Mouse (Mus musculus) MEL (cell line): Measurements from ENCODE around the gene Defb43. TPM values are rescaled to one million over a fixed set of nuclear protein-coding genes. Genes with fewer than 3 reads are reported as not detected.

ENCODE experiments used
- DNase-seq: peaks from one replicate; pipeline ENCODE4 v3.0.0; 2011; ENCODE audit warnings: low read depth, low spot score
- H3K27ac ChIP-seq: 2 replicates; pipeline ENCODE4 v1.5.1; 2012; ENCODE audit warnings: low read depth, mild to moderate bottlenecking, control low read depth, low read length, moderate library complexity; ENCODE audit not compliant: control insufficient read depth
- H3K27me3 ChIP-seq, 2 experiments: fragments of 150-350 bp in 1 of 2; sonication (generic) in 1 of 2; 2 replicates each; pipeline ENCODE4 v1.6.1; 2012; ENCODE audit warnings: low read length in 2 of 2, mild to moderate bottlenecking in 2 of 2, improper control_type of control experiment in 1 of 2, moderate library complexity in 1 of 2; ENCODE audit not compliant: insufficient read depth in 2 of 2, control insufficient read depth in 1 of 2
- H3K36me3 ChIP-seq, 2 experiments: 2 replicates each; pipeline ENCODE4 v1.6.1; 2012 to 2014; ENCODE audit warnings: low read length in 2 of 2, improper control_type of control experiment in 1 of 2, inconsistent platforms in 1 of 2, mild to moderate bottlenecking in 1 of 2; ENCODE audit not compliant: insufficient read depth in 2 of 2, control insufficient read depth in 1 of 2
- H3K4me1 ChIP-seq, 2 experiments: fragments of 150-350 bp in 1 of 2; sonication (generic) in 1 of 2; 2 replicates each; pipeline ENCODE4 v1.6.1; 2012; ENCODE audit warnings: low read length in 2 of 2, improper control_type of control experiment in 1 of 2, mild to moderate bottlenecking in 1 of 2; ENCODE audit not compliant: insufficient read depth in 2 of 2, control insufficient read depth in 1 of 2
- H3K4me3 ChIP-seq, 2 experiments: fragments of 150-350 bp in 1 of 2; sonication (generic) in 1 of 2; 2 replicates each; pipeline ENCODE4 v1.5.1; 2012; ENCODE audit warnings: low read depth in 2 of 2, low read length in 2 of 2, mild to moderate bottlenecking in 2 of 2, moderate library complexity in 2 of 2, control low read depth in 1 of 2, improper control_type of control experiment in 1 of 2; ENCODE audit not compliant: control insufficient read depth in 1 of 2, insufficient read depth in 1 of 2
- H3K79me2 ChIP-seq: 2 replicates; pipeline ENCODE4 v1.6.1; 2012; ENCODE audit warnings: mild to moderate bottlenecking, low read length, moderate library complexity; ENCODE audit not compliant: control insufficient read depth, poor library complexity, insufficient read depth
- H3K9ac ChIP-seq: 2 replicates; pipeline ENCODE4 v1.6.1; 2012; ENCODE audit warnings: low read depth, mild to moderate bottlenecking, control low read depth, low read length, moderate library complexity; ENCODE audit not compliant: control insufficient read depth, poor library complexity, severe bottlenecking
- H3K9me3 ChIP-seq: fragments of 150-350 bp; sonication (generic); replicated peaks from 2 replicates; pipeline ENCODE4 v1.6.1; 2012; ENCODE audit warnings: mild to moderate bottlenecking, low read length, improper control_type of control experiment, moderate library complexity; ENCODE audit not compliant: insufficient read depth
- CHD1 ChIP-seq: IDR thresholded peaks from 2 replicates; pipeline ENCODE4 v1.6.1; 2012; ENCODE audit warnings: low read depth, mild to moderate bottlenecking, inconsistent platforms, low read length, improper control_type of control experiment
- CTCF ChIP-seq, 3 experiments: IDR thresholded peaks in 2 of 3; conservative IDR thresholded peaks in 1 of 3; 2 replicates each; pipeline ENCODE4 v1.5.1; 2011 to 2012; ENCODE audit warnings: low read length in 3 of 3, low read depth in 2 of 3, mild to moderate bottlenecking in 2 of 3, improper control_type of control experiment in 1 of 3, inconsistent platforms in 1 of 3, mixed read lengths in 1 of 3, moderate library complexity in 1 of 3; ENCODE audit not compliant: control insufficient read depth in 1 of 3, insufficient read depth in 1 of 3, poor library complexity in 1 of 3, severe bottlenecking in 1 of 3
- ETS1 ChIP-seq: IDR thresholded peaks from 2 replicates; pipeline ENCODE4 v1.6.1; 2012; ENCODE audit warnings: low read depth, mild to moderate bottlenecking, inconsistent platforms, low read length, improper control_type of control experiment, moderate library complexity
- GABPA ChIP-seq: IDR thresholded peaks from 2 replicates; pipeline ENCODE4 v1.6.1; 2012; ENCODE audit warnings: low read depth, mild to moderate bottlenecking, inconsistent platforms, low read length, improper control_type of control experiment, moderate library complexity
- MAFK ChIP-seq: IDR thresholded peaks from 2 replicates; pipeline ENCODE4 v1.6.1; 2011; ENCODE audit warnings: low read depth, mild to moderate bottlenecking, low read length, improper control_type of control experiment, borderline replicate concordance
- MXI1 ChIP-seq: IDR thresholded peaks from 2 replicates; pipeline ENCODE4 v1.6.1; 2011; ENCODE audit warnings: mild to moderate bottlenecking, low read depth, low read length, improper control_type of control experiment
- MYC ChIP-seq: IDR thresholded peaks from 2 replicates; pipeline ENCODE4 v1.6.1; 2011; ENCODE audit warnings: low read depth, mild to moderate bottlenecking, low read length, improper control_type of control experiment, moderate library complexity
- NRF1 ChIP-seq: IDR thresholded peaks from 2 replicates; pipeline ENCODE4 v1.6.1; 2014; ENCODE audit warnings: low read depth, mild to moderate bottlenecking, inconsistent platforms, low read length, improper control_type of control experiment, moderate library complexity; ENCODE audit not compliant: poor library complexity, insufficient read depth, severe bottlenecking
- POLR2A ChIP-seq, 2 experiments: IDR thresholded peaks; 2 replicates each; pipeline ENCODE4 v1.6.1; 2011 to 2012; ENCODE audit warnings: low read length in 2 of 2, mild to moderate bottlenecking in 2 of 2, control low read depth in 1 of 2, improper control_type of control experiment in 1 of 2, low read depth in 1 of 2, moderate library complexity in 1 of 2; ENCODE audit not compliant: control insufficient read depth in 1 of 2, insufficient read depth in 1 of 2, poor library complexity in 1 of 2
- POLR2AphosphoS2 ChIP-seq: IDR thresholded peaks from 2 replicates; pipeline ENCODE4 v1.6.1; 2011; ENCODE audit warnings: low read length, improper control_type of control experiment
- POLR2AphosphoS5 ChIP-seq: IDR thresholded peaks from 2 replicates; pipeline ENCODE4 v1.6.1; 2012; ENCODE audit warnings: low read depth, borderline replicate concordance, mild to moderate bottlenecking, inconsistent platforms, low read length, moderate library complexity, mixed read lengths
- RAD21 ChIP-seq: IDR thresholded peaks from 2 replicates; pipeline ENCODE4 v1.6.1; 2011; ENCODE audit warnings: mild to moderate bottlenecking, low read depth, low read length, improper control_type of control experiment
- SIN3A ChIP-seq: IDR thresholded peaks from 2 replicates; pipeline ENCODE4 v1.6.1; 2012; ENCODE audit warnings: low read length, improper control_type of control experiment, inconsistent platforms
- SMC3 ChIP-seq: IDR thresholded peaks from 2 replicates; pipeline ENCODE4 v1.6.1; 2011; ENCODE audit warnings: low read depth, low read length, improper control_type of control experiment
- TCF12 ChIP-seq: IDR thresholded peaks from 2 replicates; pipeline ENCODE4 v1.6.1; 2014; ENCODE audit warnings: low read depth, mild to moderate bottlenecking, inconsistent platforms, low read length, improper control_type of control experiment, moderate library complexity
- USF1 ChIP-seq: IDR thresholded peaks from 2 replicates; pipeline ENCODE4 v1.6.1; 2014; ENCODE audit warnings: low read depth, mild to moderate bottlenecking, inconsistent platforms, low read length, improper control_type of control experiment, moderate library complexity
- USF2 ChIP-seq, 2 experiments: IDR thresholded peaks; 2 replicates each; pipeline ENCODE4 v1.6.1; 2011 to 2012; ENCODE audit warnings: improper control_type of control experiment in 2 of 2, low read length in 2 of 2, borderline replicate concordance in 1 of 2, inconsistent platforms in 1 of 2, low read depth in 1 of 2, mild to moderate bottlenecking in 1 of 2; ENCODE audit not compliant: insufficient read depth in 1 of 2
- ZC3H11A ChIP-seq: IDR thresholded peaks from 2 replicates; pipeline ENCODE4 v1.6.1; 2012; ENCODE audit warnings: low read depth, mild to moderate bottlenecking, inconsistent platforms, low read length, improper control_type of control experiment
- ZKSCAN1 ChIP-seq: IDR thresholded peaks from 2 replicates; pipeline ENCODE4 v1.6.1; 2012; ENCODE audit warnings: low read depth, mild to moderate bottlenecking, inconsistent platforms, low read length, improper control_type of control experiment, moderate library complexity
- ZNF384 ChIP-seq: IDR thresholded peaks from 2 replicates; pipeline ENCODE4 v1.6.1; 2012; ENCODE audit warnings: low read depth, mild to moderate bottlenecking, inconsistent platforms, low read length, improper control_type of control experiment
- polyA plus RNA-seq, 2 experiments: library from polyadenylated mRNA; stranded (reverse) in 1 of 2; unstranded in 1 of 2; fragments of >175 nt in 1 of 2; fragments of >200 nt in 1 of 2; gene quantifications; 2 replicates each; pipeline versions ENCODE4 v1.2.1 to v1.2.4; 2012; ENCODE audit warnings: low replicate concordance in 2 of 2, low read depth in 1 of 2; ENCODE audit not compliant: insufficient read length in 2 of 2, insufficient read depth in 1 of 2, missing spikeins in 1 of 2
- total RNA-seq: library from RNA; depleted of rRNA; stranded (reverse); fragments of 300-350 nt; gene quantifications from 2 replicates; pipeline ENCODE4 v1.2.3, GENCODE M21; 2012

Gene Defb43
- total and polyA plus RNA-seq, 3 experiments: not detected

- no peaks in the 10 kb centered on the region for H3K79me2 ChIP-seq
- TF ChIP-seq USF1 (no peak), ZC3H11A (no peak), ZKSCAN1 (no peak), POLR2AphosphoS2 (no peak)
- no peaks in the 10 kb centered on the region for H3K4me1 ChIP-seq
- H3K4me3 ChIP-seq: no peak within 1 kb of the TSS
- no peak within 1 kb of the TSS for H3K9ac ChIP-seq
- no peaks in the 10 kb centered on the region; a peak in 1 of 4 replicates for H3K27me3 ChIP-seq
- H3K27ac ChIP-seq: no peak within 1 kb of the TSS
- H3K9me3 ChIP-seq: no peaks in the 10 kb centered on the region
- no peaks in the 10 kb centered on the region for H3K36me3 ChIP-seq
- no peak for DNase-seq
These were observed 38.4 kb downstream of the Defb43 start, which contains the start of gene Defb30 for GRCm38 (mm10) chr14:63049910-63050370. Gene Defb30, minus strand, starts transcription at chr14:63049960.

- Histone ChIP-seq H3K36me3 (no peaks in the 10 kb centered on the region), H3K4me1 (no peaks in the 10 kb centered on the region), H3K9ac (no peak overlapping the region), H3K27me3 (no peaks in the 10 kb centered on the region; a peak in 1 of 4 replicates), H3K4me3 (no peak overlapping the region), H3K9me3 (no peaks in the 10 kb centered on the region), H3K79me2 (no peaks in the 10 kb centered on the region), H3K27ac (no peak overlapping the region)
- TF ChIP-seq SMC3 (peak; percentile 77), POLR2AphosphoS2 (no peak), ZKSCAN1 (no peak), GABPA (no peak), MAFK (no peak), RAD21 (peak; percentile 45), POLR2AphosphoS5 (no peak), ZC3H11A (peak; percentile 17; the same call in 1 of the 2 replicates), USF2 (IDR thresholded peaks at IDR 0.05; ENCODE audit: borderline replicate concordance in 1 of 2, insufficient read depth in 1 of 2, low read depth in 1 of 2, low read length in 2 of 2) (no peak), CTCF (IDR thresholded peaks at IDR 0.05 in 2 of 3, conservative IDR thresholded peaks at IDR 0.05 in 1 of 3; ENCODE audit: control insufficient read depth in 1 of 3, insufficient read depth in 1 of 3, low read depth in 2 of 3, low read length in 3 of 3, poor library complexity in 1 of 3, severe bottlenecking in 1 of 3) (peak; percentile 76 to 91 (median 82)), TCF12 (no peak)
- peak; percentile 76 for DNase-seq
These were observed 39.2 kb downstream of the Defb43 start for GRCm38 (mm10) chr14:63050769-63051168.

- Histone ChIP-seq H3K4me3 (no peak overlapping the region), H3K9me3 (no peaks in the 10 kb centered on the region), H3K4me1 (no peaks in the 10 kb centered on the region), H3K79me2 (no peaks in the 10 kb centered on the region), H3K36me3 (no peaks in the 10 kb centered on the region), H3K9ac (no peak overlapping the region), H3K27me3 (no peaks in the 10 kb centered on the region), H3K27ac (no peak overlapping the region)
- DNase-seq: no peak
- TF ChIP-seq ZC3H11A (no peak), USF1 (no peak), MXI1 (no peak), SIN3A (no peak), ZNF384 (no peak), CHD1 (no peak), ETS1 (no peak), POLR2AphosphoS2 (no peak), MYC (no peak), NRF1 (no peak), POLR2A (IDR thresholded peaks at IDR 0.05; ENCODE audit: control insufficient read depth in 1 of 2, insufficient read depth in 1 of 2, low read depth in 1 of 2, low read length in 2 of 2, poor library complexity in 1 of 2) (no peak)
These were observed 43.2 kb downstream of the Defb43 start for GRCm38 (mm10) chr14:63054729-63055128.
